Mouse (Mus musculus): ENCODE measurements around the gene Wnt8b.

- TF ChIP-seq CTCF (IDR thresholded peaks at IDR 0.05; ENCODE audit: extremely low read depth, insufficient read length, insufficient replicate concordance, low read depth, low read length) (no peak), POLR2A (IDR thresholded peaks at IDR 0.05; ENCODE audit: low read depth, low read length) (no peak)
Measured at GRCm38 (mm10) chr19:44498936-44499335, 5.7 kb downstream of the Wnt8b start.

Data from small intestine, adult 2 months (tissue).